Mouse (Mus musculus) CH12.LX (cell line): ENCODE data around the gene Sgip1. TPM values are rescaled to one million over a fixed set of nuclear protein-coding genes. Genes with fewer than 3 reads are reported as not detected.

Experiments
- DNase-seq: peaks from one replicate; pipeline ENCODE4 v3.0.0-alpha.2; 2013; ENCODE audit errors: extremely low read depth
- H3K27ac ChIP-seq: 2 replicates; pipeline ENCODE4 v1.5.1; 2012; ENCODE audit warnings: low read depth, mild to moderate bottlenecking, control low read depth, moderate library complexity; ENCODE audit not compliant: insufficient read depth
- H3K27me3 ChIP-seq: replicated peaks from 2 replicates; pipeline ENCODE3; 2012; ENCODE audit warnings: inconsistent platforms
- H3K36me3 ChIP-seq, 2 experiments: replicated peaks in 1 of 2; 2 replicates each; pipeline versions ENCODE3 to v1.6.1; 2012; ENCODE audit warnings: inconsistent platforms in 1 of 2, low read length in 1 of 2, mild to moderate bottlenecking in 1 of 2, mixed read lengths in 1 of 2, moderate library complexity in 1 of 2; ENCODE audit not compliant: control insufficient read depth in 1 of 2, insufficient read depth in 1 of 2
- H3K4me1 ChIP-seq, 2 experiments: 2 replicates each; pipeline ENCODE4 v1.6.1; 2012; ENCODE audit warnings: inconsistent platforms in 1 of 2, moderate library complexity in 1 of 2; ENCODE audit not compliant: insufficient read depth in 2 of 2, control insufficient read depth in 1 of 2
- H3K4me2 ChIP-seq: 2 replicates; pipeline ENCODE4 v1.6.1; 2012; ENCODE audit warnings: low read depth, mild to moderate bottlenecking, control low read depth; ENCODE audit not compliant: poor library complexity, insufficient read depth, severe bottlenecking
- H3K4me3 ChIP-seq, 3 experiments: fragments of 150-350 bp in 1 of 3; sonication (generic) in 1 of 3; replicated peaks in 1 of 3; 2 replicates each; pipeline versions ENCODE3 to v1.5.1; 2011 to 2012; ENCODE audit warnings: low read depth in 2 of 3, low read length in 2 of 3, mild to moderate bottlenecking in 2 of 3, moderate library complexity in 2 of 3, control low read depth in 1 of 3, improper control_type of control experiment in 1 of 3, inconsistent platforms in 1 of 3, mixed read lengths in 1 of 3; ENCODE audit not compliant: poor library complexity in 1 of 3
- H3K79me2 ChIP-seq: replicated peaks from 2 replicates; pipeline ENCODE4 v1.6.1; 2012; ENCODE audit warnings: mild to moderate bottlenecking, moderate library complexity; ENCODE audit not compliant: control insufficient read depth, poor library complexity, insufficient read depth, severe bottlenecking; ENCODE audit errors: extremely low read depth
- H3K9ac ChIP-seq: 2 replicates; pipeline ENCODE4 v1.6.1; 2012; ENCODE audit warnings: low read depth, mild to moderate bottlenecking, control low read depth, moderate library complexity; ENCODE audit not compliant: insufficient read depth
- H3K9me3 ChIP-seq: replicated peaks from 2 replicates; pipeline ENCODE3; 2012; ENCODE audit warnings: low read length, inconsistent platforms, mixed read lengths
- BHLHE40 ChIP-seq: IDR thresholded peaks from 2 replicates; pipeline ENCODE4 v1.6.1; 2011; ENCODE audit warnings: mild to moderate bottlenecking, low read depth, low read length, improper control_type of control experiment
- CHD1 ChIP-seq: IDR thresholded peaks from 2 replicates; pipeline ENCODE4 v1.6.1; 2012; ENCODE audit warnings: low read depth, low read length, improper control_type of control experiment, inconsistent platforms
- CHD2 ChIP-seq: IDR thresholded peaks from 2 replicates; pipeline ENCODE4 v1.6.1; 2011; ENCODE audit warnings: low read length, improper control_type of control experiment
- CTCF ChIP-seq, 2 experiments: IDR thresholded peaks in 1 of 2; conservative IDR thresholded peaks in 1 of 2; 2 replicates each; pipeline ENCODE4 v1.5.1; 2011 to 2012; ENCODE audit warnings: low read depth in 2 of 2, low read length in 2 of 2, improper control_type of control experiment in 1 of 2, inconsistent platforms in 1 of 2, mild to moderate bottlenecking in 1 of 2, moderate library complexity in 1 of 2
- E2F4 ChIP-seq: IDR thresholded peaks from 2 replicates; pipeline ENCODE4 v1.6.1; 2011; ENCODE audit warnings: low read depth, low read length, improper control_type of control experiment; ENCODE audit not compliant: insufficient replicate concordance
- ELF1 ChIP-seq: IDR thresholded peaks from 2 replicates; pipeline ENCODE4 v1.6.1; 2014; ENCODE audit warnings: low read depth, mild to moderate bottlenecking, inconsistent platforms, low read length, improper control_type of control experiment
- EP300 ChIP-seq: IDR thresholded peaks from 2 replicates; pipeline ENCODE4 v1.6.1; 2011; ENCODE audit warnings: low read length, improper control_type of control experiment
- ETS1 ChIP-seq: conservative IDR thresholded peaks from 2 replicates; pipeline ENCODE4 v1.6.1; 2012; ENCODE audit warnings: low read depth, mild to moderate bottlenecking, inconsistent platforms, low read length, improper control_type of control experiment, moderate library complexity
- GABPA ChIP-seq: IDR thresholded peaks from 2 replicates; pipeline ENCODE4 v1.6.1; 2012; ENCODE audit warnings: low read depth, low read length, improper control_type of control experiment, inconsistent platforms; ENCODE audit not compliant: insufficient replicate concordance
- HCFC1 ChIP-seq: IDR thresholded peaks from 2 replicates; pipeline ENCODE4 v1.6.1; 2012; ENCODE audit warnings: low read depth, mild to moderate bottlenecking, inconsistent platforms, low read length, improper control_type of control experiment
- IRF4 ChIP-seq: IDR thresholded peaks from 2 replicates; pipeline ENCODE4 v1.6.1; 2014; ENCODE audit warnings: low read depth, mild to moderate bottlenecking, inconsistent platforms, low read length, improper control_type of control experiment
- JUN ChIP-seq: IDR thresholded peaks from 2 replicates; pipeline ENCODE4 v1.6.1; 2011; ENCODE audit warnings: low read depth, mild to moderate bottlenecking, low read length, improper control_type of control experiment, moderate library complexity; ENCODE audit not compliant: insufficient read depth
- JUND ChIP-seq: conservative IDR thresholded peaks from 2 replicates; pipeline ENCODE4 v1.6.1; 2011; ENCODE audit warnings: low read depth, low read length, improper control_type of control experiment
- KAT2A ChIP-seq: IDR thresholded peaks from 2 replicates; pipeline ENCODE4 v1.6.1; 2012; ENCODE audit warnings: low read length, improper control_type of control experiment, inconsistent platforms; ENCODE audit not compliant: insufficient replicate concordance
- MAFK ChIP-seq: IDR thresholded peaks from 2 replicates; pipeline ENCODE4 v1.6.1; 2011; ENCODE audit warnings: low read length, improper control_type of control experiment; ENCODE audit not compliant: insufficient replicate concordance
- MAX ChIP-seq: IDR thresholded peaks from 2 replicates; pipeline ENCODE4 v1.6.1; 2011; ENCODE audit warnings: low read length, improper control_type of control experiment
- MAZ ChIP-seq: IDR thresholded peaks from 2 replicates; pipeline ENCODE4 v1.6.1; 2012; ENCODE audit warnings: low read depth, mild to moderate bottlenecking, inconsistent platforms, low read length, improper control_type of control experiment, moderate library complexity
- MEF2A ChIP-seq: IDR thresholded peaks from 2 replicates; pipeline ENCODE4 v1.6.1; 2014; ENCODE audit warnings: low read depth, mild to moderate bottlenecking, inconsistent platforms, low read length, improper control_type of control experiment, borderline replicate concordance
- MXI1 ChIP-seq: IDR thresholded peaks from 2 replicates; pipeline ENCODE4 v1.6.1; 2011; ENCODE audit warnings: mild to moderate bottlenecking, low read depth, low read length, improper control_type of control experiment
- MYC ChIP-seq: IDR thresholded peaks from 2 replicates; pipeline ENCODE4 v1.6.1; 2011; ENCODE audit warnings: low read depth, mild to moderate bottlenecking, improper control_type of control experiment, low read length
- NELFE ChIP-seq: IDR thresholded peaks from 2 replicates; pipeline ENCODE4 v1.6.1; 2011; ENCODE audit warnings: low read depth, low read length, improper control_type of control experiment
- NRF1 ChIP-seq: IDR thresholded peaks from 2 replicates; pipeline ENCODE4 v1.6.1; 2014; ENCODE audit warnings: low read depth, mild to moderate bottlenecking, inconsistent platforms, low read length, improper control_type of control experiment, moderate library complexity
- PAX5 ChIP-seq: IDR thresholded peaks from 2 replicates; pipeline ENCODE4 v1.6.1; 2012; ENCODE audit warnings: low read length, inconsistent platforms, mixed read lengths
- POLR2A ChIP-seq: IDR thresholded peaks from 2 replicates; pipeline ENCODE4 v1.6.1; 2011; ENCODE audit warnings: low read depth, mild to moderate bottlenecking, improper control_type of control experiment, low read length
- POLR2AphosphoS2 ChIP-seq: IDR thresholded peaks from 2 replicates; pipeline ENCODE4 v1.6.1; 2011; ENCODE audit warnings: low read depth, low read length, improper control_type of control experiment
- RAD21 ChIP-seq: IDR thresholded peaks from 2 replicates; pipeline ENCODE4 v1.6.1; 2011; ENCODE audit warnings: low read depth, mild to moderate bottlenecking, low read length, improper control_type of control experiment, moderate library complexity
- RCOR1 ChIP-seq: conservative IDR thresholded peaks from 2 replicates; pipeline ENCODE4 v1.6.1; 2012; ENCODE audit warnings: low read depth, mild to moderate bottlenecking, inconsistent platforms, low read length, improper control_type of control experiment
- SIN3A ChIP-seq: IDR thresholded peaks from 2 replicates; pipeline ENCODE4 v1.6.1; 2012; ENCODE audit warnings: low read length, improper control_type of control experiment, inconsistent platforms
- SMC3 ChIP-seq: IDR thresholded peaks from 2 replicates; pipeline ENCODE4 v1.6.1; 2011; ENCODE audit warnings: low read depth, low read length, improper control_type of control experiment
- TBP ChIP-seq: conservative IDR thresholded peaks from 2 replicates; pipeline ENCODE4 v1.6.1; 2011; ENCODE audit warnings: low read depth, low read length, improper control_type of control experiment
- TCF12 ChIP-seq: IDR thresholded peaks from 2 replicates; pipeline ENCODE4 v1.6.1; 2014; ENCODE audit warnings: low read depth, mild to moderate bottlenecking, inconsistent platforms, low read length, improper control_type of control experiment
- UBTF ChIP-seq: IDR thresholded peaks from 2 replicates; pipeline ENCODE4 v1.6.1; 2012; ENCODE audit warnings: low read depth, mild to moderate bottlenecking, inconsistent platforms, low read length, improper control_type of control experiment, moderate library complexity
- USF1 ChIP-seq: IDR thresholded peaks from 2 replicates; pipeline ENCODE4 v1.6.1; 2014; ENCODE audit warnings: low read depth, mild to moderate bottlenecking, inconsistent platforms, low read length, improper control_type of control experiment
- USF2 ChIP-seq: conservative IDR thresholded peaks from 2 replicates; pipeline ENCODE4 v1.6.1; 2011; ENCODE audit warnings: low read depth, low read length, improper control_type of control experiment
- ZC3H11A ChIP-seq: IDR thresholded peaks from 2 replicates; pipeline ENCODE4 v1.6.1; 2012; ENCODE audit warnings: low read depth, mild to moderate bottlenecking, inconsistent platforms, low read length, improper control_type of control experiment
- ZKSCAN1 ChIP-seq: IDR thresholded peaks from 2 replicates; pipeline ENCODE4 v1.6.1; 2012; ENCODE audit warnings: low read depth, inconsistent platforms, low read length, improper control_type of control experiment, borderline replicate concordance
- ZMIZ1 ChIP-seq: IDR thresholded peaks from 2 replicates; pipeline ENCODE4 v1.6.1; 2012; ENCODE audit warnings: low read depth, mild to moderate bottlenecking, inconsistent platforms, low read length, improper control_type of control experiment
- ZNF384 ChIP-seq: IDR thresholded peaks from 2 replicates; pipeline ENCODE4 v1.6.1; 2012; ENCODE audit warnings: low read depth, low read length, improper control_type of control experiment, inconsistent platforms
- dilution Hi-C: fragments of 300-500 bp; cut with MboI; formaldehyde crosslinking; loops from 2 replicates; pipeline ENCODE4 v1.14.3; 2020; ENCODE audit warnings: low sequenced_read_pairs; ENCODE audit not compliant: extremely low pct_unique_long_range_greater_than_20kb, extremely low pct_ligation_motif_present
- in situ Hi-C: fragments of 300-500 bp; cut with MboI; formaldehyde crosslinking; loops from 3 replicates; pipeline ENCODE4 v1.14.3; 2019; ENCODE audit warnings: low sequenced_read_pairs, low pct_ligation_motif_present, low pct_unique_long_range_greater_than_20kb, mixed read lengths
- polyA plus RNA-seq: library from polyadenylated mRNA; unstranded; fragments of >175 nt; gene quantifications from 2 replicates; pipeline ENCODE4 v1.2.1, GENCODE M21; 2012; ENCODE audit warnings: low read depth; ENCODE audit not compliant: insufficient read length
- total RNA-seq, 2 experiments: library from RNA; depleted of rRNA; stranded (reverse); fragments of 300-350 nt in 1 of 2; fragments of >200 nt in 1 of 2; gene quantifications; 2 replicates each; pipeline ENCODE4 v1.2.3; 2012 to 2014

Gene Sgip1
- total and polyA plus RNA-seq, 3 experiments: 0.07 to 0.39 (median 0.21) TPM

GRCm38 (mm10) chr4:102853330-102854022, 112.4 kb downstream of the Sgip1 start:
- dilution Hi-C loops (no loop called here), in situ Hi-C loops (no loop called here)
- H3K79me2 ChIP-seq: peaks cover 51% of the 10 kb centered on the region
- no peak for TF ChIP-seq NRF1
- 0 out of 2 replicates have a peak, but pooled peaks have one; percentile 49 for TF ChIP-seq KAT2A
- peak; percentile 15 for TF ChIP-seq HCFC1
- TF ChIP-seq POLR2AphosphoS2: no peak
- TF ChIP-seq ZC3H11A: no peak
- peak; percentile 73; the same call in 1 of the 2 replicates for TF ChIP-seq SIN3A
- TF ChIP-seq E2F4: no peak
- TF ChIP-seq ELF1: no peak
- TF ChIP-seq JUN: no peak
- 0 out of 2 replicates have a peak, but pooled peaks have one; percentile 7 for TF ChIP-seq IRF4
- 0 out of 2 replicates have a peak, but pooled peaks have one; percentile 16 for TF ChIP-seq ZMIZ1
- TF ChIP-seq CTCF (conservative IDR thresholded peaks at IDR 0.05 in 1 of 2, IDR thresholded peaks at IDR 0.05 in 1 of 2; ENCODE audit: low read depth in 2 of 2, low read length in 2 of 2): no peak
- TF ChIP-seq USF2: no peak
- peak; percentile 90 for TF ChIP-seq CHD1
- no peak for TF ChIP-seq CHD2
- no peak for TF ChIP-seq EP300
- TF ChIP-seq ETS1: no peak
- 0 out of 2 replicates have a peak, but pooled peaks have one; percentile 12 for TF ChIP-seq MAX
- TF ChIP-seq MAFK: no peak
- TF ChIP-seq USF1: no peak
- no peak for TF ChIP-seq MAZ
- no peak for TF ChIP-seq RAD21
- no peak for TF ChIP-seq JUND
- no peak for TF ChIP-seq GABPA
- no peak for TF ChIP-seq ZKSCAN1
- TF ChIP-seq POLR2A: 0 out of 2 replicates have a peak, but pooled peaks have one; percentile 22
- no peak for TF ChIP-seq UBTF
- TF ChIP-seq NELFE: no peak
- no peak for TF ChIP-seq MXI1
- no peak for TF ChIP-seq TBP
- TF ChIP-seq MYC: 0 out of 2 replicates have a peak, but pooled peaks have one; percentile 59
- TF ChIP-seq ZNF384: no peak
- no peak for TF ChIP-seq SMC3
- TF ChIP-seq TCF12: no peak; the same call in 1 of the 2 replicates
- TF ChIP-seq RCOR1: no peak
- TF ChIP-seq MEF2A: no peak
- TF ChIP-seq BHLHE40: no peak
- TF ChIP-seq PAX5: no peak
- H3K4me1 ChIP-seq: peaks cover 10 to 60% of the 10 kb centered on the region in 2 experiments
- H3K36me3 ChIP-seq: peaks cover 26 to 41% of the 10 kb centered on the region in 2 experiments
- H3K9ac ChIP-seq: peak overlapping the region; percentile 54
- no peaks in the 10 kb centered on the region for H3K27me3 ChIP-seq
- H3K27ac ChIP-seq: peak overlapping the region; percentile 95
- peak overlapping the region; percentile 90 for H3K4me2 ChIP-seq
- DNase-seq: peak; percentile 54
- H3K9me3 ChIP-seq: no peaks in the 10 kb centered on the region
- H3K4me3 ChIP-seq: peak overlapping the region in 1 of 3 experiments; percentile 26
